Mouse (Mus musculus) brain, embryonic 14.5 days (tissue): ENCODE data around the gene Ess2.

Experiments
- CTCF ChIP-seq: fragments of 200-500 bp; IDR thresholded peaks from 2 replicates; pipeline ENCODE4 v1.5.1; 2012; ENCODE audit warnings: inconsistent platforms, mild to moderate bottlenecking, moderate library complexity, borderline replicate concordance; ENCODE audit not compliant: insufficient read depth, insufficient read length; ENCODE audit errors: extremely low read depth
- POLR2A ChIP-seq: fragments of 200-500 bp; IDR thresholded peaks from 2 replicates; pipeline ENCODE4 v1.6.1; 2012; ENCODE audit warnings: mild to moderate bottlenecking, inconsistent platforms, borderline replicate concordance; ENCODE audit not compliant: poor library complexity, insufficient read depth, insufficient read length, severe bottlenecking; ENCODE audit errors: extremely low read depth

DNA sequence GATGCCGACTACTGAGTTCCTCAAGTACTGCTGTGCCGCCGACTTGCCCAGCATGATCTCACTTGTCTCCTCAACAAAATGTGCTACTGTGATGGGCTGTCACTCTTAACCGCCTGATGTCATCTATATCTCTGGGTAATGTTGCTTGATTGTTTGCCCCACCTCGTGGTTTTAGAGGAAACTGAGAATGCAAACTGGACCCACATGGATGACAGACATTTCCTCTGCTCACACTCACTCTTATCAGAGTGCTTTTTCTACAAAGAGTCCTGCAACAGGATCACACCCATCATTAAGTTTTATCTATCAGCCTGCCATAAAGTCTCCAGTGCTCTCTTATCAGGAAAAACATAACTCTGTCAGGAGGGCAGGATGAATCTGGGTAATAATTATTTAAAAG is 39.9 kb downstream of the Ess2 start:
- no peak for TF ChIP-seq POLR2A
- TF ChIP-seq CTCF, result no peak
